Mouse (Mus musculus) lung, postnatal 0 days (tissue): ENCODE results near the gene Cd48. TPM values are rescaled to one million over a fixed set of nuclear protein-coding genes. Genes with fewer than 3 reads are reported as not detected.

Source experiments
- ATAC-seq: fragments of 200-750 bp; cut with Nextera tagmentation; 2 replicates; pipeline ENCODE4 v1.8.0; 2017; ENCODE audit warnings: moderate library complexity
- DNase-seq: peaks from one replicate; pipeline ENCODE4 v3.0.0-alpha.2; 2016; ENCODE audit warnings: low spot score
- H3K27ac ChIP-seq: fragments of 300-500 bp; sonication (generic); 2 replicates; pipeline ENCODE4 v1.5.1; 2014; ENCODE audit warnings: antibody characterized with exemption, mild to moderate bottlenecking, low read length, mixed read lengths
- H3K27me3 ChIP-seq: fragments of 300-500 bp; sonication (generic); replicated peaks from 2 replicates; pipeline ENCODE4 v1.6.1; 2014; ENCODE audit warnings: low read length, mixed read lengths; ENCODE audit not compliant: insufficient read depth
- H3K36me3 ChIP-seq: fragments of 300-500 bp; sonication (generic); 2 replicates; pipeline ENCODE4 v1.6.1; 2014; ENCODE audit warnings: low read length, mixed read lengths; ENCODE audit not compliant: insufficient read depth
- H3K4me1 ChIP-seq: fragments of 300-500 bp; sonication (generic); 2 replicates; pipeline ENCODE4 v1.6.1; 2014; ENCODE audit warnings: antibody characterized with exemption, low read depth, low read length, mixed read lengths; ENCODE audit not compliant: insufficient read depth
- H3K4me2 ChIP-seq: fragments of 300-500 bp; sonication (generic); replicated peaks from 2 replicates; pipeline ENCODE4 v1.6.1; 2014; ENCODE audit warnings: low read depth, mild to moderate bottlenecking, low read length, moderate library complexity, mixed read lengths
- H3K4me3 ChIP-seq: fragments of 300-500 bp; sonication (generic); 2 replicates; pipeline ENCODE4 v1.5.1; 2014; ENCODE audit warnings: low read depth, low read length
- H3K9ac ChIP-seq: fragments of 300-500 bp; sonication (generic); replicated peaks from 2 replicates; pipeline ENCODE4 v1.6.1; 2014; ENCODE audit warnings: low read depth, mild to moderate bottlenecking
- H3K9me3 ChIP-seq: fragments of 300-500 bp; sonication (generic); 2 replicates; pipeline ENCODE4 v1.6.1; 2016; ENCODE audit warnings: low read length, mixed read lengths
- CTCF ChIP-seq: IDR thresholded peaks from 2 replicates; pipeline ENCODE4 v1.5.1; 2016; ENCODE audit warnings: antibody characterized with exemption, mild to moderate bottlenecking
- EP300 ChIP-seq: IDR thresholded peaks from 2 replicates; pipeline ENCODE4 v1.6.1; 2016; ENCODE audit warnings: antibody characterized with exemption, mild to moderate bottlenecking, control low read depth
- WGBS: fragments of 180-500 bp; shearing (Covaris S2); extraction: QIAGEN DNeasy Blood & Tissue Kit; methylation state at CpG from one replicate; pipeline ENCODE4 v1.1.7; 2014; 5-methylcytosine and 5-hydroxymethylcytosine counted together
- microRNA-seq: library from miRNA; unstranded; fragments of <30 nt; microRNA quantifications from one replicate; pipeline ENCODE4, GENCODE M21; 2016
- polyA plus RNA-seq: library from polyadenylated mRNA; unstranded; fragments of >200 nt; fragmentation: Nextera tagmentation; extraction: Ambion mirVana; gene quantifications from 2 replicates; pipeline ENCODE4 v1.2.1, GENCODE M21; 2015

Gene Cd48
- polyA plus RNA-seq, 1 experiment from 2014 or later: 11.7 TPM

DNA sequence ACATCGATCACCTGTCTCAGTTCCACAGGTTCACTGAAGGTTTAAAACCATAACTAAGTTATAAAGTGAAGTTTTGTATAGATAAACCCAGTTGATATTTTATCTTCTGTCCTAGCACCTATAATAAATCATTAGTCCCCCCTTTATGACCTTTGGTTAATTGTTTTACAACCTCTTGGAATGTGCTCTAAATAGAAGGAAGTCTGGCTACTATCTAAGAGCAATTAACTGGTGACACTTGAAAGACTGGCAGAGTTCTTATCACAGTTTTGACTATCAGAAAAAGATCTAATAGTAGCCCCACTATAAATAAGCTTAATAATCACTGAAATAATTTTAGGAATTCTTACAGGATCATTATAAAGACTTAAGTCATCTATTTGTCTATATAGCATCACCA, 34.4 kb downstream of the Cd48 start:
- Histone ChIP-seq H3K36me3 (no peaks in the 10 kb centered on the region), H3K27ac (no peak overlapping the region), H3K27me3 (no peaks in the 10 kb centered on the region), H3K9me3 (no peaks in the 10 kb centered on the region), H3K4me1 (no peaks in the 10 kb centered on the region), H3K9ac (no peak overlapping the region), H3K4me2 (no peak overlapping the region), H3K4me3 (no peak overlapping the region)
- TF ChIP-seq CTCF (no peak), EP300 (no peak)
- no peak for DNase-seq
- no peak for ATAC-seq
- 78% methylated on average over 1 of the region's 1 CpGs for WGBS

DNA sequence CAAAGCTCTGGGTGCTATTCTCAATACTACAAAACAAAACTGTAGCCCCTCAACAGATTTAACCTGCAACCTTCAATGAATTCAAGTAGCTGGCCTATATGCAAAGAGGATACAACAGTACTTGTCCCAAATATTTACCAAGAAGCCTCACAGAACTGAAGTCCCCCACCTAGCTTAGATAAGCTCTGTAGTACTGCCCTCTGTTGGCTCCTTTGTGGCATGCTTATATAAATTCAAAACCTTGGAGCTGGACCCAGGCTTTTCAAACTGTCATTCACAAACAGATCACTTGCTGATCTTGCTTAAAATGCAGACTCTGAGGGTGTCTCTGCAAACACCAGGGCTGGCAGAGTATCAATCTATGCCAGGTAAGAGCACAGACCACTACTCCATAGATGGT, 49.4 kb downstream of the Cd48 start:
- DNase-seq (no peak), ATAC-seq (no peak)
- Histone ChIP-seq H3K36me3 (no peaks in the 10 kb centered on the region), H3K4me1 (no peaks in the 10 kb centered on the region), H3K4me2 (no peak overlapping the region), H3K9me3 (no peaks in the 10 kb centered on the region), H3K9ac (no peak overlapping the region), H3K27ac (no peak overlapping the region), H3K4me3 (no peak overlapping the region), H3K27me3 (no peaks in the 10 kb centered on the region)
- TF ChIP-seq CTCF (no peak), EP300 (no peak)

DNA sequence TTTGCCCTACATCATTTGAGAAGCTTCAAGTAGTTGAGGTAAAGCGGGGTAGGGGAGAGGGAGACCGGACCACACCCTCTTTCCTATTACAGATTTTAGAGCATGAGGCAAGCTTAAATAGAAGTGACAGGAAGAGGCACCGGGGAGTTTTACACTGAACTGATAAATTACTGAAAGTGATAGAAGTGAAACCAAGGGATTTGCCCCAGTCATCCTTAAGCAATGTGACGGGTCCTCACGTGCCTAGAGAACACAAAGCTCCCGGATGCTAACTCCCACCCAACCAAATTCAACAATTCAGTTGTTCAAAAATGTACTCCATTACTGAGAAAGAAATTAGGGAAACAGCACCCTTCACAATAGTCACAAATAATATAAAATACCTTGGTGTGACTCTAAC, 53.1 kb downstream of the Cd48 start:
- H3K4me3 ChIP-seq: no peak overlapping the region
- TF ChIP-seq EP300 (no peak), CTCF (no peak)
- no peak for ATAC-seq
- H3K27me3 ChIP-seq: no peaks in the 10 kb centered on the region
- no peaks in the 10 kb centered on the region for H3K4me1 ChIP-seq
- H3K9ac ChIP-seq: no peak overlapping the region
- no peak for DNase-seq
- H3K4me2 ChIP-seq: no peak overlapping the region
- no peak overlapping the region for H3K27ac ChIP-seq
- WGBS: 72% methylated on average over 6 of the region's 6 CpGs
- H3K36me3 ChIP-seq: no peaks in the 10 kb centered on the region
- H3K9me3 ChIP-seq: no peaks in the 10 kb centered on the region

DNA sequence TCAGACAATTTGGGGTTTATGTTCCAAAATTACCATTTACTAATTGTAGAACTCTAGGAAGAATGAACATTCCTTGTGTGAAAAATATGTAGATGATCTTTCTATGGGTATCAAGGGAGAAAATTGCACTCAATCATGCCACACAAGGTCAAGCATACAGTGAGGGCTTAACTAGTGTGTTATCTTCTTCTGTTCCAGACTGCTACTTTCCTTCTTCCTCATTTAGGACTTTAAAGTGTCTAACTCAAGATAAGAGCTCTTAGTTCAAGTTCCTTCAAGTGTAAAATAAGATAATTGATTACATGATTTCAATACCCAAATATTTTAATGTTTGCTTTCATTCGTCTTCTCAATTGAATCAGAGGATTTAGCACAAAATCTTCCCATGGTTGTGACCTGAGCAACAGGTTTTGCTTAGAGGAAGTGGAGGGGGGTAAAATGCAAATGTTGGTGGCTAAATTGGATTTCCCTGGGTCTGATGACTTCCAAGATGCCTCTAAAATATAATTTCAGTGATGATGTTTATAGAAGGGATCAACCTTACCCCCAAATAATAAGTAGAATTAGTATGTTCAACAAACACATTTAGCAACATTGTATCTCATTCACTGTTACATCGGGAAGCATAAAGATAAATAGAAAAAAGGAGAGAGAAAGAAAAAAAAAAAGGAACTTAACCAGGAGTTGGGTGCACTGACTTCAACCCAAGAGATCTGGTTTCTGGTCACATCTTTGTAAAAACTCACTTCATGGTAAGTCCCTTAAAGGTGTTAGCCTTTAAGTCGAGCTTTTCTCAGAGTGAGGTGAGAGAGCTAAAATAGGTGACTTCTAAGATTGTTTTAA, 66.5 kb downstream of the Cd48 start:
- ATAC-seq (no peak), DNase-seq (no peak)
- no peaks in the 10 kb centered on the region for H3K4me1 ChIP-seq
- no peak overlapping the region for H3K4me2 ChIP-seq
- H3K36me3 ChIP-seq: no peaks in the 10 kb centered on the region
- TF ChIP-seq EP300 (no peak), CTCF (no peak)
- no peak overlapping the region for H3K4me3 ChIP-seq
- no peaks in the 10 kb centered on the region for H3K9me3 ChIP-seq
- no peak overlapping the region for H3K27ac ChIP-seq
- no peaks in the 10 kb centered on the region for H3K27me3 ChIP-seq
- WGBS: 80% methylated on average over 3 of the region's 3 CpGs
- no peak overlapping the region for H3K9ac ChIP-seq

Small RNAs within 50 kb of the gene (microRNA-seq; reads per million reads assigned to microRNA genes)
- not detected for gene Mir7683

Other genes starting within 250 kb of the Cd48 start
- 177 and 239 TPM in 2 replicates for gene F11r, start 244.5 kb upstream of the Cd48 start, polyA plus RNA-seq
- gene Alyref2, start 178.5 kb upstream of the Cd48 start, polyA plus RNA-seq: 13.7 and 14.8 TPM in 2 replicates
- not detected in 2 replicates for gene Itln1, start 146.7 kb upstream of the Cd48 start, polyA plus RNA-seq
- 1.7 and 1.8 TPM in 2 replicates for gene Cd244a, start 122.8 kb upstream of the Cd48 start, polyA plus RNA-seq
- 0.55 and 0.84 TPM in 2 replicates for gene Ly9, start 74.6 kb upstream of the Cd48 start, polyA plus RNA-seq
- 0.55 and 0.56 TPM in 2 replicates for gene Slamf7, start 29.0 kb upstream of the Cd48 start, polyA plus RNA-seq
- gene Slamf1, start 85.1 kb downstream of the Cd48 start, polyA plus RNA-seq: 1.0 and 1.1 TPM in 2 replicates
- 7.3 and 8.3 TPM in 2 replicates for gene Cd84, start 157.7 kb downstream of the Cd48 start, polyA plus RNA-seq
- 0.10 TPM in 1 of 2 replicates, not detected in the other for gene Gm10521, start 213.7 kb downstream of the Cd48 start, polyA plus RNA-seq
- gene Slamf6, start 235.5 kb downstream of the Cd48 start, polyA plus RNA-seq: 0.74 and 1.5 TPM in 2 replicates